Mouse (Mus musculus): ENCODE measurements around the gene Rhox4f. TPM values are rescaled to one million over a fixed set of nuclear protein-coding genes. Genes with fewer than 3 reads are reported as not detected.
A peak's percentile ranks its signal among the peaks of the same experiment; 100 is the strongest.
"Not testable (repeated sequence)": the region's sequence is repeated elsewhere in the genome, so short reads cannot be mapped to it uniquely, and the experiment has no call there.

The Rhox4f gene
- total RNA-seq (2021): not detected

- DNase-seq (ENCODE audit: extremely low spot score in 1 of 2, low spot score in 2 of 2); intact Hi-C loops (cut with DNase I): not testable (repeated sequence)
Measured at GRCm38 (mm10) chrX:37607604-37608003, at the start of gene Rhox4f. TSS of gene Rhox4f (minus strand) at chrX:37607704.

GRCm38 (mm10) chrX:37651227-37651626, 43.7 kb upstream of the Rhox4f start, which contains the start of gene Rhox4g:
TSS of gene Rhox4g (minus strand) at chrX:37651327.
- DNase-seq (ENCODE audit: extremely low spot score in 1 of 2, low spot score in 2 of 2); intact Hi-C loops (cut with DNase I): not testable (repeated sequence)

- intact Hi-C loops (cut with DNase I); DNase-seq (ENCODE audit: extremely low spot score in 1 of 2, low spot score in 2 of 2): not testable (repeated sequence)
Measured at GRCm38 (mm10) chrX:37643370-37643769, 35.9 kb upstream of the Rhox4f start, which contains the start of gene Rhox2g. TSS of gene Rhox2g (minus strand) at chrX:37643470.

- DNase-seq (ENCODE audit: extremely low spot score in 1 of 2, low spot score in 2 of 2); intact Hi-C loops (cut with DNase I): not testable (repeated sequence)
Measured at GRCm38 (mm10) chrX:37628512-37628911, 21.0 kb upstream of the Rhox4f start, which contains the start of gene Rhox3g. TSS of gene Rhox3g (minus strand) at chrX:37628612.

- intact Hi-C loops (cut with DNase I): not testable (repeated sequence)
Measured at GRCm38 (mm10) chrX:37580692-37581091, 26.8 kb downstream of the Rhox4f start, which contains the start of gene Rhox3f. TSS of gene Rhox3f (plus strand) at chrX:37580992.

GRCm38 (mm10) chrX:37572638-37573037, 34.9 kb downstream of the Rhox4f start:
- intact Hi-C loops (cut with DNase I): not testable (repeated sequence)

More at GRCm38 (mm10) chrX:37580692-37581091, 26.8 kb downstream of the Rhox4f start, which contains the start of gene Rhox3f:
- DNase-seq (ENCODE audit: extremely low spot score in 1 of 2, low spot score in 2 of 2): not testable (repeated sequence)

GRCm38 (mm10) chrX:37571105-37571504, 36.4 kb downstream of the Rhox4f start, which contains the start of gene Rhox2f:
TSS of gene Rhox2f (plus strand) at chrX:37571405.
- intact Hi-C loops (cut with DNase I); DNase-seq (ENCODE audit: extremely low spot score in 1 of 2, low spot score in 2 of 2): not testable (repeated sequence)

More at GRCm38 (mm10) chrX:37572638-37573037, 34.9 kb downstream of the Rhox4f start:
- peak in 1 of 2 experiments; percentile 10 for DNase-seq (ENCODE audit: extremely low spot score in 1 of 2, low spot score in 2 of 2)

GRCm38 (mm10) chrX:37557112-37557511, 50.4 kb downstream of the Rhox4f start, which contains the start of gene Rhox4e:
TSS of gene Rhox4e (plus strand) at chrX:37557412.
- DNase-seq (ENCODE audit: extremely low spot score in 1 of 2, low spot score in 2 of 2); intact Hi-C loops (cut with DNase I): not testable (repeated sequence)

Other genes starting within 250 kb of the Rhox4f start
- not detected for gene Rhox3a2, start 227.7 kb downstream of the Rhox4f start, total RNA-seq (2021)
- not detected for gene Rhox4a2, start 216.9 kb downstream of the Rhox4f start, total RNA-seq (2021)
- not detected for gene Rhox2b, start 195.6 kb downstream of the Rhox4f start, total RNA-seq (2021)
- gene Rhox4b, start 175.2 kb downstream of the Rhox4f start, total RNA-seq (2021): not detected
- not detected for gene Rhox2c, start 154.0 kb downstream of the Rhox4f start, total RNA-seq (2021)
- not detected for gene Rhox3c, start 149.1 kb downstream of the Rhox4f start, total RNA-seq (2021)
- gene Rhox4c, start 127.4 kb downstream of the Rhox4f start, total RNA-seq (2021): not detected
- gene Rhox2d, start 114.3 kb downstream of the Rhox4f start, total RNA-seq (2021): not detected
- not detected for gene Rhox4d, start 93.3 kb downstream of the Rhox4f start, total RNA-seq (2021)
- gene Rhox2e, start 77.3 kb downstream of the Rhox4f start, total RNA-seq (2021): not detected
- not detected for gene Rhox3e, start 65.7 kb downstream of the Rhox4f start, total RNA-seq (2021)
- gene Rhox4e, start 50.3 kb downstream of the Rhox4f start, total RNA-seq (2021): not detected
- gene Rhox2f, start 36.3 kb downstream of the Rhox4f start, total RNA-seq (2021): not detected
- not detected for gene Rhox3f, start 26.7 kb downstream of the Rhox4f start, total RNA-seq (2021)
- not detected for gene Rhox3g, start 20.9 kb upstream of the Rhox4f start, total RNA-seq (2021)
- not detected for gene Rhox2g, start 35.8 kb upstream of the Rhox4f start, total RNA-seq (2021)
- gene Rhox4g, start 43.6 kb upstream of the Rhox4f start, total RNA-seq (2021): not detected
- not detected for gene Rhox3h, start 61.1 kb upstream of the Rhox4f start, total RNA-seq (2021)
- not detected for gene Rhox2h, start 65.6 kb upstream of the Rhox4f start, total RNA-seq (2021)
- gene Rhox5, start 197.1 kb upstream of the Rhox4f start, total RNA-seq (2021): not detected
- not detected for gene Rhox6, start 219.2 kb upstream of the Rhox4f start, total RNA-seq (2021)
- not detected for gene Rhox7a, start 224.0 kb upstream of the Rhox4f start, total RNA-seq (2021)

Data from left cerebral cortex, postnatal 10 days (tissue).